Mouse (Mus musculus) kidney, postnatal 0 days (tissue): Measurements from ENCODE around the gene Ndufv3. TPM values are rescaled to one million over a fixed set of nuclear protein-coding genes. Genes with fewer than 3 reads are reported as not detected.

Source experiments
- ATAC-seq: fragments of 200-750 bp; cut with Nextera tagmentation; replicated peaks from 2 replicates; pipeline ENCODE4 v1.8.0; 2017; ENCODE audit warnings: low read depth, moderate number of reproducible peaks, moderate TSS enrichment, moderate library complexity; ENCODE audit not compliant: low FRiP score
- DNase-seq: peaks from one replicate; pipeline ENCODE4 v3.0.0-alpha.2; 2016; ENCODE audit warnings: low spot score
- H3K27ac ChIP-seq: fragments of 300-500 bp; sonication (generic); 2 replicates; pipeline ENCODE4 v1.5.1; 2014; ENCODE audit warnings: mild to moderate bottlenecking
- H3K27me3 ChIP-seq: fragments of 300-500 bp; sonication (generic); 2 replicates; pipeline ENCODE4 v1.6.1; 2014; ENCODE audit warnings: low read length, mixed read lengths; ENCODE audit not compliant: insufficient read depth
- H3K36me3 ChIP-seq: fragments of 300-500 bp; sonication (generic); 2 replicates; pipeline ENCODE4 v1.6.1; 2014; ENCODE audit warnings: low read length, mixed read lengths; ENCODE audit not compliant: insufficient read depth
- H3K4me1 ChIP-seq: fragments of 300-500 bp; sonication (generic); replicated peaks from 2 replicates; pipeline ENCODE4 v1.6.1; 2014; ENCODE audit warnings: antibody characterized with exemption, low read length, mixed read lengths; ENCODE audit not compliant: insufficient read depth
- H3K4me2 ChIP-seq: fragments of 300-500 bp; sonication (generic); 2 replicates; pipeline ENCODE4 v1.6.1; 2014; ENCODE audit warnings: mild to moderate bottlenecking, low read length, moderate library complexity, mixed read lengths
- H3K4me3 ChIP-seq: fragments of 300-500 bp; sonication (generic); replicated peaks from 2 replicates; pipeline ENCODE4 v1.5.1; 2014; ENCODE audit warnings: low read depth, low read length
- H3K9ac ChIP-seq: fragments of 300-500 bp; sonication (generic); 2 replicates; pipeline ENCODE4 v1.6.1; 2014; ENCODE audit warnings: low read depth, low read length
- H3K9me3 ChIP-seq: fragments of 300-500 bp; sonication (generic); replicated peaks from 2 replicates; pipeline ENCODE4 v1.6.1; 2016; ENCODE audit warnings: low read length, inconsistent platforms, mixed read lengths
- CTCF ChIP-seq: IDR thresholded peaks from 2 replicates; pipeline ENCODE4 v1.5.1; 2016; ENCODE audit warnings: antibody characterized with exemption, low read depth, mild to moderate bottlenecking, moderate library complexity
- WGBS: fragments of 180-500 bp; shearing (Covaris S2); extraction: QIAGEN DNeasy Blood & Tissue Kit; methylation state at CpG from one replicate; pipeline ENCODE4 v1.1.7; 2014; 5-methylcytosine and 5-hydroxymethylcytosine counted together
- microRNA-seq: library from miRNA; unstranded; fragments of <30 nt; microRNA quantifications from one replicate; pipeline ENCODE4, GENCODE M21; 2016
- polyA plus RNA-seq: library from polyadenylated mRNA; unstranded; fragments of >200 nt; fragmentation: Nextera tagmentation; extraction: Ambion mirVana; gene quantifications from 2 replicates; pipeline ENCODE4 v1.2.1, GENCODE M21; 2015

Gene Ndufv3
- polyA plus RNA-seq, 1 experiment from 2014 or later, result 364 TPM

- no peak for DNase-seq
- no peak overlapping the region for H3K4me2 ChIP-seq
Measured at GRCm38 (mm10) chr17:31576394-31577175, 56.7 kb downstream of the Ndufv3 start.

DNA sequence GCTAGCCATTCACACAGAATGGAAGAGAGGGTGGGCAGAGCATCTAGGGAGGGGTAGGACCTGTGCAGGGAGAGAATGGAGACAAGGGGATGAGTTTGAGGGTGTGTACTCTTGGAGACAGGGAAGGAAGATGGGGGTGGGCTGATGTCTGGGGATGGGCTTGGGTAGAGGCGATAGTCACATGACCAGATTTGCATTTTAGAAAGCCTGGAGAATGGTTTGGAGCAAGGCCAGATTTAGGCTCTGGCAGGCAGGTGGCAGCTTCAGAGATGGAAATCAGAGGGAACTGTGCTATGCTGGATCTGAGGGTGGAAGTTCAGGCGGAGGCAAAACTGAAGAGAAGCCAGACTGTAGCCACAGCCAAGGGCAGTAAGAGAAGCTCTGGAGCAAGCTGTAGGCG, 60.4 kb downstream of the Ndufv3 start:
- ATAC-seq (no peak), DNase-seq (no peak)
- Histone ChIP-seq H3K36me3 (peaks cover 8% of the 10 kb centered on the region; the same call in 1 of the 2 replicates), H3K4me1 (no peaks in the 10 kb centered on the region), H3K4me2 (no peak overlapping the region), H3K27ac (no peak overlapping the region), H3K9me3 (no peaks in the 10 kb centered on the region), H3K9ac (no peak overlapping the region), H3K4me3 (no peak overlapping the region), H3K27me3 (no peaks in the 10 kb centered on the region)
- WGBS, result 64% methylated on average over 3 of the region's 3 CpGs
- no peak for TF ChIP-seq CTCF

More at GRCm38 (mm10) chr17:31576394-31577175, 56.7 kb downstream of the Ndufv3 start:
- ATAC-seq, result no peak
- no peak for TF ChIP-seq CTCF
- Histone ChIP-seq H3K4me1 (no peaks in the 10 kb centered on the region), H3K36me3 (no peaks in the 10 kb centered on the region), H3K9ac (no peak overlapping the region), H3K27ac (no peak overlapping the region), H3K9me3 (no peaks in the 10 kb centered on the region), H3K27me3 (no peaks in the 10 kb centered on the region), H3K4me3 (no peak overlapping the region)
- WGBS, result 77% methylated on average over 10 of the region's 10 CpGs

Small RNA genes lying within 50 kb of the gene (microRNA-seq; reads per million reads assigned to microRNA genes)
- not detected for gene Gm24970

Other genes with a start within 250 kb of the Ndufv3 start
- gene Rsph1, start 242.7 kb upstream of the Ndufv3 start, polyA plus RNA-seq, result 1.3 and 2.2 TPM in 2 replicates
- 2.8 and 3.9 TPM in 2 replicates for gene Slc37a1, start 233.3 kb upstream of the Ndufv3 start, polyA plus RNA-seq
- gene Pde9a, start 133.9 kb upstream of the Ndufv3 start, polyA plus RNA-seq, result 31.9 and 36.8 TPM in 2 replicates
- gene Wdr4, start 135 bp upstream of the Ndufv3 start, polyA plus RNA-seq, result 25.9 and 28.8 TPM in 2 replicates
- 21.5 and 24.6 TPM in 2 replicates for gene Pknox1, start 44.6 kb downstream of the Ndufv3 start, polyA plus RNA-seq
- gene Cbs, start 117.1 kb downstream of the Ndufv3 start, polyA plus RNA-seq, result 3.5 and 4.0 TPM in 2 replicates
- 238 and 258 TPM in 2 replicates for gene U2af1, start 138.8 kb downstream of the Ndufv3 start, polyA plus RNA-seq
- 0.13 and 0.22 TPM in 2 replicates for gene Cryaa, start 157.7 kb downstream of the Ndufv3 start, polyA plus RNA-seq